Mouse (Mus musculus): Measurements from ENCODE around the gene Stat1. TPM values are rescaled to one million over a fixed set of nuclear protein-coding genes. Genes with fewer than 3 reads are reported as not detected.

The Stat1 gene
- polyA plus RNA-seq, 1 experiment, result 8.1 TPM

GRCm38 (mm10) chr1:52107206-52107605, 12.0 kb upstream of the Stat1 start:
- H3K4me3 ChIP-seq, result no peak overlapping the region
- no peaks in the 10 kb centered on the region for H3K79me2 ChIP-seq (ENCODE audit: control insufficient read depth, insufficient read depth)
- no peak overlapping the region for H3ac ChIP-seq (ENCODE audit: control insufficient read depth, insufficient read length)
- no peaks in the 10 kb centered on the region for H3K36me3 ChIP-seq (ENCODE audit: control insufficient read depth, insufficient read depth)
- H3K4me2 ChIP-seq (ENCODE audit: low read depth), result no peak overlapping the region
- H3K27me3 ChIP-seq (ENCODE audit: control insufficient read depth, insufficient read depth, insufficient read length), result no peaks in the 10 kb centered on the region
- TF ChIP-seq E2F4 (IDR thresholded peaks at IDR 0.05; ENCODE audit: insufficient read depth) (no peak), SRF (IDR thresholded peaks at IDR 0.05; ENCODE audit: control insufficient read depth, insufficient read length, low read depth) (no peak), TCF12 (IDR thresholded peaks at IDR 0.05; ENCODE audit: insufficient read depth, poor library complexity, severe bottlenecking) (no peak), USF1 (IDR thresholded peaks at IDR 0.05; ENCODE audit: low read depth) (no peak), CEBPB (IDR thresholded peaks at IDR 0.05; ENCODE audit: insufficient read depth, poor library complexity, severe bottlenecking) (no peak), REST (IDR thresholded peaks at IDR 0.05; ENCODE audit: insufficient read depth, insufficient read length) (no peak), MYOD1 (IDR thresholded peaks at IDR 0.05; ENCODE audit: control insufficient read depth in 1 of 3, insufficient read length in 2 of 3, low read depth in 2 of 3) (no peak), POLR2A (IDR thresholded peaks at IDR 0.05; ENCODE audit: insufficient read length, low read depth) (no peak), POLR2AphosphoS2 (IDR thresholded peaks at IDR 0.05; ENCODE audit: insufficient read length, low read depth) (no peak), MAX (IDR thresholded peaks at IDR 0.05; ENCODE audit: low read depth) (no peak), TCF3 (IDR thresholded peaks at IDR 0.05; ENCODE audit: insufficient read length, low read depth) (no peak)

- no peak overlapping the region for H3ac ChIP-seq (ENCODE audit: control insufficient read depth, insufficient read length)
- no peaks in the 10 kb centered on the region for H3K27me3 ChIP-seq (ENCODE audit: control insufficient read depth, insufficient read depth, insufficient read length)
- no peaks in the 10 kb centered on the region for H3K79me2 ChIP-seq (ENCODE audit: control insufficient read depth, insufficient read depth)
- H3K36me3 ChIP-seq (ENCODE audit: control insufficient read depth, insufficient read depth), result no peaks in the 10 kb centered on the region
- no peak overlapping the region for H3K4me3 ChIP-seq
- H3K4me2 ChIP-seq (ENCODE audit: low read depth), result no peak overlapping the region
- TF ChIP-seq REST (IDR thresholded peaks at IDR 0.05; ENCODE audit: insufficient read depth, insufficient read length) (no peak), SRF (IDR thresholded peaks at IDR 0.05; ENCODE audit: control insufficient read depth, insufficient read length, low read depth) (no peak), POLR2A (IDR thresholded peaks at IDR 0.05; ENCODE audit: insufficient read length, low read depth) (no peak), POLR2AphosphoS2 (IDR thresholded peaks at IDR 0.05; ENCODE audit: insufficient read length, low read depth) (no peak), TCF12 (IDR thresholded peaks at IDR 0.05; ENCODE audit: insufficient read depth, poor library complexity, severe bottlenecking) (no peak), E2F4 (IDR thresholded peaks at IDR 0.05; ENCODE audit: insufficient read depth) (no peak), CEBPB (IDR thresholded peaks at IDR 0.05; ENCODE audit: insufficient read depth, poor library complexity, severe bottlenecking) (no peak), TCF3 (IDR thresholded peaks at IDR 0.05; ENCODE audit: insufficient read length, low read depth) (no peak), USF1 (IDR thresholded peaks at IDR 0.05; ENCODE audit: low read depth) (no peak)
Observed at GRCm38 (mm10) chr1:52111217-52111616, 8.0 kb upstream of the Stat1 start.

- H3K27me3 ChIP-seq (ENCODE audit: control insufficient read depth, insufficient read depth, insufficient read length), result no peaks in the 10 kb centered on the region
- TF ChIP-seq REST (IDR thresholded peaks at IDR 0.05; ENCODE audit: insufficient read depth, insufficient read length) (no peak), POLR2A (IDR thresholded peaks at IDR 0.05; ENCODE audit: insufficient read length, low read depth) (no peak), TCF3 (IDR thresholded peaks at IDR 0.05; ENCODE audit: insufficient read length, low read depth) (no peak), USF1 (IDR thresholded peaks at IDR 0.05; ENCODE audit: low read depth) (no peak), CEBPB (IDR thresholded peaks at IDR 0.05; ENCODE audit: insufficient read depth, poor library complexity, severe bottlenecking) (no peak), POLR2AphosphoS2 (IDR thresholded peaks at IDR 0.05; ENCODE audit: insufficient read length, low read depth) (no peak), E2F4 (IDR thresholded peaks at IDR 0.05; ENCODE audit: insufficient read depth) (no peak), MYOG (IDR thresholded peaks at IDR 0.05; ENCODE audit: control insufficient read depth in 1 of 3, insufficient read depth in 1 of 3, insufficient read length in 2 of 3, low read depth in 2 of 3) (no peak), SRF (IDR thresholded peaks at IDR 0.05; ENCODE audit: control insufficient read depth, insufficient read length, low read depth) (no peak), MYOD1 (IDR thresholded peaks at IDR 0.05; ENCODE audit: control insufficient read depth in 1 of 3, insufficient read length in 2 of 3, low read depth in 2 of 3) (no peak), MAX (IDR thresholded peaks at IDR 0.05; ENCODE audit: low read depth) (no peak), TCF12 (IDR thresholded peaks at IDR 0.05; ENCODE audit: insufficient read depth, poor library complexity, severe bottlenecking) (no peak)
- H3ac ChIP-seq (ENCODE audit: control insufficient read depth, insufficient read length), result no peak overlapping the region
- H3K36me3 ChIP-seq (ENCODE audit: control insufficient read depth, insufficient read depth), result no peaks in the 10 kb centered on the region
- H3K79me2 ChIP-seq (ENCODE audit: control insufficient read depth, insufficient read depth), result no peaks in the 10 kb centered on the region
- no peak overlapping the region for H3K4me2 ChIP-seq (ENCODE audit: low read depth)
- no peak overlapping the region for H3K4me3 ChIP-seq
Observed at GRCm38 (mm10) chr1:52112301-52112700, 6.9 kb upstream of the Stat1 start.

- H3ac ChIP-seq (ENCODE audit: control insufficient read depth, insufficient read length), result no peak overlapping the region
- H3K79me2 ChIP-seq (ENCODE audit: control insufficient read depth, insufficient read depth), result no peaks in the 10 kb centered on the region
- peak overlapping the region; percentile 94 for H3K4me2 ChIP-seq (ENCODE audit: low read depth)
- H3K4me3 ChIP-seq, result peak overlapping the region; percentile 24
- no peaks in the 10 kb centered on the region for H3K27me3 ChIP-seq (ENCODE audit: control insufficient read depth, insufficient read depth, insufficient read length)
- TF ChIP-seq POLR2A (IDR thresholded peaks at IDR 0.05; ENCODE audit: insufficient read length, low read depth), result no peak
- TF ChIP-seq POLR2AphosphoS2 (IDR thresholded peaks at IDR 0.05; ENCODE audit: insufficient read length, low read depth), result no peak
- no peak for TF ChIP-seq TCF3 (IDR thresholded peaks at IDR 0.05; ENCODE audit: insufficient read length, low read depth)
- TF ChIP-seq TCF12 (IDR thresholded peaks at IDR 0.05; ENCODE audit: insufficient read depth, poor library complexity, severe bottlenecking), result no peak
- TF ChIP-seq E2F4 (IDR thresholded peaks at IDR 0.05; ENCODE audit: insufficient read depth), result no peak
- TF ChIP-seq MYOG (IDR thresholded peaks at IDR 0.05; ENCODE audit: control insufficient read depth in 1 of 3, insufficient read depth in 1 of 3, insufficient read length in 2 of 3, low read depth in 2 of 3), result no peak
- TF ChIP-seq USF1 (IDR thresholded peaks at IDR 0.05; ENCODE audit: low read depth), result no peak
- TF ChIP-seq CEBPB (IDR thresholded peaks at IDR 0.05; ENCODE audit: insufficient read depth, poor library complexity, severe bottlenecking), result no peak
- TF ChIP-seq MAX (IDR thresholded peaks at IDR 0.05; ENCODE audit: low read depth), result no peak
- TF ChIP-seq SRF (IDR thresholded peaks at IDR 0.05; ENCODE audit: control insufficient read depth, insufficient read length, low read depth), result no peak
- no peak for TF ChIP-seq MYOD1 (IDR thresholded peaks at IDR 0.05; ENCODE audit: control insufficient read depth in 1 of 3, insufficient read length in 2 of 3, low read depth in 2 of 3)
- TF ChIP-seq REST (IDR thresholded peaks at IDR 0.05; ENCODE audit: insufficient read depth, insufficient read length), result no peak
- no peaks in the 10 kb centered on the region for H3K36me3 ChIP-seq (ENCODE audit: control insufficient read depth, insufficient read depth)
Observed at GRCm38 (mm10) chr1:52113067-52113665, 6.1 kb upstream of the Stat1 start.

All from myocyte (in vitro differentiated cells).